Mouse (Mus musculus) neutrophil, adult 65 days (primary cell): ENCODE results near the gene Igf1r. TPM values are rescaled to one million over a fixed set of nuclear protein-coding genes. Genes with fewer than 3 reads are reported as not detected.

Experiments
- total RNA-seq: library from RNA; stranded (reverse); gene quantifications from 2 replicates; pipeline ENCODE4 v1.2.4, GENCODE M21; 2023

Igf1r gene
- total RNA-seq: 144 and 222 TPM in 2 replicates

DNA sequence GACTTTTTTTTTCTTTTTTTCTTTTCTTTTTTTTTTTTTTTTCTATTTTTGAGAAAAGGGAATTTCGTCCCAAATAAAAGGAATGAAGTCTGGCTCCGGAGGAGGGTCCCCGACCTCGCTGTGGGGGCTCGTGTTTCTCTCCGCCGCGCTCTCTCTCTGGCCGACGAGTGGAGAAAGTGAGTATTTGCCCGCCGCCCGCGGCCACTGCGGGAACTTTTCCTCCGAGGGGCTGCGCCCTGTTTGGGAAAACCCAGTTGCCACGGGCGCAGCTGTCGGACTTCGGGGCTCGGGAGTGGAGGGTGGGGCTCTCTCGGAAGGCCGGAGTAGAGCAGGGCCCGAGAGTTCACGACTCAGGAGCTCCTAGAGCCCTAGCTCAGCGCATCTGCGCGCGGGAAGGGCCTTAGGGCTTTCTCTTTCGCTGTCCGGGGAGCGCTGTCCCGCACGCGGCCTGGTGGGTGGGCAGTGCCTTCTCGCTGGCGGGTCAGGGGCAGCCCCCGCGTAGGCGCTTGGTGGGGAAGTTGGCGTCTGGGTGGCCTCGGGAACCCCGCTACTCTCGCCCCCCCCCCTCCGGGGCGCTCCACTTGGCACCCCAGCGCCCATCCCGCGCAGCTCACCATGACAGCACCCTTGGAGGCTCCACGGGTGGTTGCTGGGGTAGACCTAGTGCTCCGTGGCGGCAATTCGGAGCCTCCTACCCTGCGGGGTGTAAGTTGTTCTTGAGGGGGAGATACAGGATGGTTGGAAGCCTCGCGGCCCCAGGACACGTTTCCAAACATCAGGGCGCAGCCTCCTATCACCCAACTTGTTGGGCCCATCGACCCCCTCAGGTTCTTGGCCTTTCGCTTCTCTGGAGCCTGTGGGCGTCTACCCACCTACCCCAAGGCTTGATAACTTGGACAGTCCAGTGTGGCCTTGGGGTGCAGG, at the start of gene Igf1r:
TSS of gene Igf1r (plus strand) at position 51 of the 924 bp plus-strand sequence.

GRCm38 (mm10) chr7:68264028-68264453, 311.4 kb downstream of the Igf1r start, which contains the start of gene Pgpep1l:
Gene Pgpep1l, minus strand, starts transcription at chr7:68264233.

DNA sequence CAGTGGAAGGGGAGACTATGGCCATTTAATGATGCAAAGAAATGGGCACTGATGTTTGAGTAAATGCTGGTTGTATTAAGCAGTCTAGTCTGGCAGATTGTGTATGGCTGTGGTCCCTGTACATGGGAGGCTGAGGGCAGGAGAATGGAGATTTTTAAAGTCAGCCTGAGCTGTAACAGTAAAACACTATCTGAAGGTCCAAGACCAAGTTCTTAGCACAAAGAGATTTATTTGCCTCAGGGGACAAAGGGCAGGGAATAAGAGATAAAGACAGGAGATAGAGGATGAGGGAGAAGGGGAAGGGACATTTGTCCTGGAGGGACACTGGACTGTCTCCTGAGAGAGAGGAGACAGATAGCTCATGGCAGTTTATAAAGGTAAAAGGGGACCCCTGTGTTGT, 320.9 kb downstream of the Igf1r start, which contains the start of gene Fam169b:
TSS of gene Fam169b (plus strand) at position 325 of the 400 bp plus-strand sequence.

Other genes with a start within 250 kb of the Igf1r start
- gene Synm, start 193.1 kb upstream of the Igf1r start, total RNA-seq: 0.14 TPM in 1 of 2 replicates, not detected in the other